Mouse (Mus musculus) stomach, postnatal 0 days (tissue): Measurements from ENCODE around the gene Armt1. TPM values are rescaled to one million over a fixed set of nuclear protein-coding genes. Genes with fewer than 3 reads are reported as not detected.

ENCODE experiments used
- ATAC-seq: fragments of 200-750 bp; cut with Nextera tagmentation; 2 replicates; pipeline ENCODE4 v1.8.0; 2017; ENCODE audit not compliant: low FRiP score, low TSS enrichment
- DNase-seq: peaks from one replicate; pipeline ENCODE4 v3.0.0-alpha.2; 2016; ENCODE audit warnings: low spot score
- H3K27ac ChIP-seq: fragments of 300-500 bp; sonication (generic); replicated peaks from 2 replicates; pipeline ENCODE4 v1.5.1; 2014; ENCODE audit warnings: mild to moderate bottlenecking, control low read depth
- H3K27me3 ChIP-seq: fragments of 300-500 bp; sonication (generic); 2 replicates; pipeline ENCODE4 v1.6.1; 2014; ENCODE audit warnings: low read length; ENCODE audit not compliant: control insufficient read depth, insufficient read depth
- H3K36me3 ChIP-seq: fragments of 300-500 bp; sonication (generic); 2 replicates; pipeline ENCODE4 v1.6.1; 2014; ENCODE audit warnings: low read length, mixed read lengths; ENCODE audit not compliant: control insufficient read depth, insufficient read depth
- H3K4me1 ChIP-seq: fragments of 300-500 bp; sonication (generic); replicated peaks from 2 replicates; pipeline ENCODE4 v1.6.1; 2014; ENCODE audit warnings: antibody characterized with exemption; ENCODE audit not compliant: control insufficient read depth, insufficient read depth
- H3K4me2 ChIP-seq: fragments of 300-500 bp; sonication (generic); replicated peaks from 2 replicates; pipeline ENCODE4 v1.6.1; 2014; ENCODE audit warnings: low read depth, mild to moderate bottlenecking, control low read depth, moderate library complexity
- H3K4me3 ChIP-seq: fragments of 300-500 bp; sonication (generic); 2 replicates; pipeline ENCODE4 v1.5.1; 2014; ENCODE audit warnings: low read depth, low read length, control low read depth
- H3K9ac ChIP-seq: fragments of 300-500 bp; sonication (generic); 2 replicates; pipeline ENCODE4 v1.6.1; 2014; ENCODE audit warnings: mild to moderate bottlenecking, low read length, control low read depth, mixed read lengths
- H3K9me3 ChIP-seq: fragments of 300-500 bp; sonication (generic); 2 replicates; pipeline ENCODE4 v1.6.1; 2016; ENCODE audit warnings: low read length; ENCODE audit not compliant: control insufficient read depth
- CTCF ChIP-seq: IDR thresholded peaks from 2 replicates; pipeline ENCODE4 v1.5.1; 2016; ENCODE audit warnings: antibody characterized with exemption, low read depth, mild to moderate bottlenecking, moderate library complexity
- EP300 ChIP-seq: optimal IDR thresholded peaks from 2 replicates; pipeline ENCODE3; 2016; ENCODE audit warnings: antibody characterized with exemption
- WGBS: fragments of 180-500 bp; shearing (Covaris S2); extraction: QIAGEN DNeasy Blood & Tissue Kit; methylation state at CpG from one replicate; pipeline ENCODE4 v1.1.7; 2014; 5-methylcytosine and 5-hydroxymethylcytosine counted together
- polyA plus RNA-seq: library from polyadenylated mRNA; unstranded; fragments of >200 nt; fragmentation: Nextera tagmentation; extraction: Ambion mirVana; gene quantifications from 2 replicates; pipeline ENCODE4 v1.2.1, GENCODE M21; 2015

The Armt1 gene
- polyA plus RNA-seq, 1 experiment from 2014 or later = 7.5 TPM

DNA sequence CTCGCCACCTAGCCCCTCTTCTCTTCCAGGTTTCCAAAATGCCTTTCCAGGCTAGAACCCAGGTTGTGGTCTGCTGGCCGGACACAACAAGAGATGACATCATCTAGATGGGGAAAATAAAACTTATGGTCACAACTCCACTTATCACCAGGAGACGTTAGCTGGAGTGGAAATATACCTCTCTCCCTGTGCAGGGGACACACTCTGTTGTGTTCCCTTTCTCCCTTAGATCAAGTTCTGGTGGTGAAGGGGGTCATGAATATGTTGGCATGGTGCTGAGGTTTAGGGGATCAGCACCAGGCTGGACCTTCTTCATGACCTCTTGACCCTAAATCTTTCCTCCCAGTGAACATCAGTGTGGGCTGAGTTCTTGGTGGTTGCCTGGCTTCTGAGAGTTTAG lies 59.0 kb downstream of the Armt1 start:
- Histone ChIP-seq H3K4me1 (no peaks in the 10 kb centered on the region), H3K27me3 (no peaks in the 10 kb centered on the region), H3K9me3 (no peaks in the 10 kb centered on the region), H3K4me3 (no peak overlapping the region), H3K4me2 (no peak overlapping the region), H3K27ac (no peak overlapping the region), H3K9ac (no peak overlapping the region), H3K36me3 (no peaks in the 10 kb centered on the region)
- no peak for ATAC-seq
- no peak for DNase-seq
- WGBS = 49% methylated on average over 2 of the region's 3 CpGs
- TF ChIP-seq CTCF (no peak), EP300 (no peak)

DNA sequence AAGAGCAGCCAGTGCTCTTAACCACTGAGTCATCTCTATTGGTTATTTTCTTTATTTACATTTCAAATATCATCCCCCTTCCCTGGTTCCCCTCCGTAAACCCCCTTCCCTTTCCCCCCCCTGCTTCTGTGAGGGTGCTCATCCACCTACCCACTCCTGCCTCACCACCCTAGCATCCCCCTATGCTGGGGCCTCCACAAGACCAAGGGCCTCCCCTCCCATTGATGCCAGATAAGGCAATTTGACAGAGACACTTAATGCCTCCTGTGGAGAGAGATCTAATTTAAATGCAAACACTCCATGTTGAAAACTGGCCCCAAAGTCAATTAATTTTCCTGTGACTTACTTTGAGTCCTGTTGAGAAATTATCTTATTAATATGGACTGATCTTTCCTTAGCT lies 59.8 kb downstream of the Armt1 start:
- no peak for TF ChIP-seq CTCF
- TF ChIP-seq EP300 = no peak
- Histone ChIP-seq H3K4me1 (no peaks in the 10 kb centered on the region), H3K9ac (no peak overlapping the region), H3K36me3 (no peaks in the 10 kb centered on the region), H3K27ac (no peak overlapping the region), H3K9me3 (no peaks in the 10 kb centered on the region), H3K4me2 (no peak overlapping the region), H3K27me3 (no peaks in the 10 kb centered on the region), H3K4me3 (no peak overlapping the region)
- DNase-seq (no peak), ATAC-seq (no peak)
- 39% methylated on average over 1 of the region's 1 CpGs for WGBS

DNA sequence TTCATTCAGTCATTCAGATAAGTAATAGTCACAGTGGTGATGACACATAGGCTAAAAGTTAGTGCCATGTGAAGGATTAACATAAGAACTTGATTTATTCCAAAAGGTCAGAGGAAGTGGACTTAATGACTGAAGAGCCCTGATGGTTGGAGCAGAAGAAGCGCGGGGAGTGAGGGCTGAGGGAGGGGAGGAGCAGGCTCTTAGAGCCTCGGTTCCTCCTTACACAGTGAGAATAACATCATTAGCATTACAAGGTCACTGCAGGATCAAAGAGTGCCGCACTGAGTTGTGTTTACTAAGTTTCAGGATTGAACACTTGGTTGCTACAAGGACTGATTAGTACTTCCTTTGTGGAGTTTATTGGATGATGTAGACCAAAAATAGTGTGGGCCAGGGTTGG lies 60.6 kb downstream of the Armt1 start:
- Histone ChIP-seq H3K9ac (no peak overlapping the region), H3K4me1 (no peaks in the 10 kb centered on the region), H3K9me3 (no peaks in the 10 kb centered on the region), H3K27ac (no peak overlapping the region), H3K27me3 (no peaks in the 10 kb centered on the region), H3K4me3 (no peak overlapping the region), H3K36me3 (no peaks in the 10 kb centered on the region), H3K4me2 (no peak overlapping the region)
- WGBS = 13% methylated on average over 4 of the region's 4 CpGs
- ATAC-seq (no peak), DNase-seq (no peak)
- TF ChIP-seq CTCF (no peak), EP300 (no peak)

DNA sequence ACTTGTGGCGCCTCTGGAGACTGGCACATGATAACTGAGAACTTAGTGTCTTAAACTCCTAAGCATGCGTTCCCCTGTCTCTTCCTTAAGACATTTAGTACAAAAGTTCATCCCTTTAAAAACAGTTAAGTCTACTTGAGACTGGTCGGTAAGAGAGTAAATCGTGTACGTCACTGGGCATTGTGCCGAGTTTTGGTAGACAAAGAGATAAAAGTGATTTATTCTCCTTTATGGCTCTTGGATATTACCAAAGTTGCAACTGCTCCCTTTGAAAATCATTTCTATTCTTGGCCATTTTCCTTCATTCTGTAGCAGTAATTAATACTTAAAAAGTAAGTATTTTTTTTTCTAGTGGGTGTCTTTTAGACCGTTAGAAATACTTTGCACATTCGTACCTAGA lies 71.0 kb downstream of the Armt1 start:
- ATAC-seq (no peak), DNase-seq (no peak)
- 75% methylated on average over 8 of the region's 8 CpGs for WGBS
- Histone ChIP-seq H3K27ac (no peak overlapping the region), H3K4me1 (no peaks in the 10 kb centered on the region), H3K4me3 (no peak overlapping the region), H3K36me3 (no peaks in the 10 kb centered on the region), H3K9ac (no peak overlapping the region), H3K27me3 (no peaks in the 10 kb centered on the region), H3K4me2 (no peak overlapping the region), H3K9me3 (no peaks in the 10 kb centered on the region)
- TF ChIP-seq EP300 = no peak
- TF ChIP-seq CTCF = no peak

Other genes starting within 250 kb of the Armt1 start
- 23.1 and 25.5 TPM in 2 replicates for gene Akap12, start 166.1 kb upstream of the Armt1 start, polyA plus RNA-seq
- 5.3 and 5.8 TPM in 2 replicates for gene Zbtb2, start 44.4 kb upstream of the Armt1 start, polyA plus RNA-seq
- gene Rmnd1, start 79 bp upstream of the Armt1 start, polyA plus RNA-seq = 16.6 and 19.3 TPM in 2 replicates
- gene Ccdc170, start 50.0 kb downstream of the Armt1 start, polyA plus RNA-seq = 0.06 TPM in 1 of 2 replicates, not detected in the other
- gene Esr1, start 179.1 kb downstream of the Armt1 start, polyA plus RNA-seq = 0.45 and 0.57 TPM in 2 replicates